Mouse (Mus musculus): ENCODE measurements at regions not wholly inside any gene's neighbourhood (a gene's known extent, or its start where the extent isn't known, plus 50 kb on each side); places are given as distances from the start of the nearest gene placed in this dataset.

DNA sequence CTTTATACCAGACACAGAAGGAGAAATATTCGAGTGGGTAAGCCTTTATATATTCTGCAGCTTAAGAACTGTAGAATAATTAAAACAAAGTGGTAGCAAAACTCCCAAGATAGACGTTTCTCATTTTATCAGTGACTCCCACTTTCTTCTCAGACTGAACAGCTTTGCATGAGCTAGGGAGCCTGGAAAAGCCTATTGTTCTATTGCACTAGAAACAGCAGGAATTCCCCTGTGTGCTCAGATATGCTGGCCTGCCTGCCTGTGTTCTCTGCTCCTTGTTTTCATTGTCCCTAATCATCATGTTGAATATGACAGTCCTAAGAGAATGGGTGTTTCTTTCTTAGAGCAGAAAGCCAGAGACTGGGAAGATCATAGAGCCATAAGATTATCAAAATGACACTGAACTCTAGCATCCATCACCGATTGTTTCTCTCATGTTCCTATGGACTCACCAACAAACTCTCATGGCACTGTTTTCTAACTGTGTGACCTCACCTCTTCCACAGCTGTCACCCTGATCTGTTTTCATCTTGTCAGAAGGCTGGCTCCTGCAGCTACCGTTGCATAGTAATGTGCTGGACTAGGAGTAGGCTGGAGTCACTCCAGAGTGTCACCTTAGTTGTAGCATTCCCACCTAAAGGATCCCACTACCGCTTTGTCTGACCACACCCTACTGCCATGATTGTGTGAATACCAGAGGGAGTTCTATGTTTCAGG lies 108.9 kb upstream of the Cadps start:
- WGBS, result 47% methylated on average over 5 of the region's 5 CpGs
- no peak overlapping the region for H3K9ac ChIP-seq
- H3K27ac ChIP-seq (ENCODE audit: low read depth, low read length), result no peak overlapping the region
- TF ChIP-seq CTCF (IDR thresholded peaks at IDR 0.05; ENCODE audit: low read depth), result no peak
- DNase-seq, result peak; percentile 10
- H3K9me3 ChIP-seq (ENCODE audit: low read length), result no peaks in the 10 kb centered on the region
- H3K4me2 ChIP-seq (ENCODE audit: low read depth), result no peak overlapping the region
- no peaks in the 10 kb centered on the region for H3K4me1 ChIP-seq (ENCODE audit: insufficient read depth)
- no peaks in the 10 kb centered on the region for H3K27me3 ChIP-seq (ENCODE audit: insufficient read depth, low read length)
- H3K4me3 ChIP-seq (ENCODE audit: low read depth, low read length), result no peak overlapping the region
- ATAC-seq, result no peak
- H3K36me3 ChIP-seq (ENCODE audit: insufficient read depth), result no peaks in the 10 kb centered on the region

DNA sequence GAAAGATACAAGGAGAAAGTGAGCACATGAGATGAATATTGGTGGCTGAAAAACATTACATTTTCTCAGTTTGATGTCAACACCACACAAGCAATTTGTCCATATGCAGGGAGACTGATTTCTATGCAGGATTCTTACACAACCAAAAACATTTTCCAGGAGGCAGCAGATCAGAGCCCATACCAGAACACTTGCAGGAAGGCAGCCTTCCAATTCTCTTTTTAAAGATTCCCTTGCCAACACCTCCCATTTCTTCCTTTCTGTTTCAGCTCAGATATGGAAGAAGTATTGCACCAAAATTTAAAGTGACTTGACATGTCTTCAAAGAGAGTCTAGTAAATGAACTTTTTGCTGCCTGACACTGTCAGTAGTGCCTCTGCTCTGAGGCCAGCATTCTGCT lies 100.7 kb upstream of the Cadps start:
- ATAC-seq (peak; percentile 82), DNase-seq (peak; percentile 43)
- Histone ChIP-seq H3K27me3 (ENCODE audit: insufficient read depth, low read length) (no peaks in the 10 kb centered on the region), H3K36me3 (ENCODE audit: insufficient read depth) (no peaks in the 10 kb centered on the region), H3K4me2 (ENCODE audit: low read depth) (no peak overlapping the region), H3K27ac (ENCODE audit: low read depth, low read length) (no peak overlapping the region), H3K4me3 (ENCODE audit: low read depth, low read length) (no peak overlapping the region), H3K4me1 (ENCODE audit: insufficient read depth) (no peaks in the 10 kb centered on the region), H3K9me3 (ENCODE audit: low read length) (no peaks in the 10 kb centered on the region), H3K9ac (no peak overlapping the region)
- no peak for TF ChIP-seq CTCF (IDR thresholded peaks at IDR 0.05; ENCODE audit: low read depth)

DNA sequence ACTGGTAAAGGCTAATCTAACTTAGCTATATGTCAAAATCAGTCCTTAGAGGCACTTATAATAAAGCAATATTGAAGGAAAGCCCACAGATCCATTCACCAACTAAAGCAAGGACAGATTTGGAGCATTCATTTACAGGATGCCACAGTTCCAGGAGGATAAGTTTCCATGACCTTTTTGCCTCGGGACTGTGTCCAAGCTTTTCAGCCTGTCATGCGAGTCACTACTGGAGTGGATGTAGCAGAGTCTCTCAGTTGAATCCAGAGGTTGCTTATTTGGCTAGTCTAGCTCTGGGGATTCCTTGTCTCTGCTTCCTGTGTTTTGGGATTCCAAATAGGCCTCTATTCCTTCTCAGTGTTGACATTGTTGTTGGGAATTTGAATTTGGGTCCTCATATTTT lies 92.6 kb upstream of the Cadps start:
- 88% methylated on average over 2 of the region's 2 CpGs for WGBS
- H3K9ac ChIP-seq, result no peak overlapping the region

DNA sequence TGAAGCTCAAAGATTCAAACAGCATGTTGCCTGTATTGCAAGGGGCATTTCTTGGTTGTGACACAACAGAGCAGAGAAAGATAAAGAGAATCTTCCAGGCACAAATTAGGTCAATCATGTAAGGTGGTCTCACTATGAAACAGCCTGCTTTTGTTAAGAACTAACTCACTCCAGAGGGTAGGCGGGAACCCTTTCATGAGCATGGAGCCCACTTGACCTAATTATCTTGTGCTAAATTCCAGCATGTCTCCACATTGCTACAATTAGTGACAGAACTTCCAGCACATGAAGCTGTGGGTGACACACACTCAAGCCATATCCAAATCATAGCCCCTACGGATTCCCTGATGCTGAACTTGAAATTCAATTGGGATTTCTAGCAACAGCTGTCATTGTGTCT lies 91.1 kb upstream of the Cadps start:
- Histone ChIP-seq H3K4me3 (ENCODE audit: low read depth, low read length) (no peak overlapping the region), H3K9ac (no peak overlapping the region), H3K4me2 (ENCODE audit: low read depth) (no peak overlapping the region), H3K9me3 (ENCODE audit: low read length) (no peaks in the 10 kb centered on the region), H3K27me3 (ENCODE audit: insufficient read depth, low read length) (no peaks in the 10 kb centered on the region), H3K27ac (ENCODE audit: low read depth, low read length) (no peak overlapping the region), H3K36me3 (ENCODE audit: insufficient read depth) (no peaks in the 10 kb centered on the region), H3K4me1 (ENCODE audit: insufficient read depth) (no peaks in the 10 kb centered on the region)
- no peak for TF ChIP-seq CTCF (IDR thresholded peaks at IDR 0.05; ENCODE audit: low read depth)
- DNase-seq, result no peak
- 39% methylated on average over 2 of the region's 2 CpGs for WGBS
- no peak for ATAC-seq

More for the DNA sequence above, 92.6 kb upstream of the Cadps start:
- ATAC-seq (no peak), DNase-seq (no peak)
- Histone ChIP-seq H3K27ac (ENCODE audit: low read depth, low read length) (no peak overlapping the region), H3K4me2 (ENCODE audit: low read depth) (no peak overlapping the region), H3K9me3 (ENCODE audit: low read length) (no peaks in the 10 kb centered on the region), H3K4me1 (ENCODE audit: insufficient read depth) (no peaks in the 10 kb centered on the region), H3K27me3 (ENCODE audit: insufficient read depth, low read length) (no peaks in the 10 kb centered on the region), H3K36me3 (ENCODE audit: insufficient read depth) (no peaks in the 10 kb centered on the region), H3K4me3 (ENCODE audit: low read depth, low read length) (no peak overlapping the region)
- TF ChIP-seq CTCF (IDR thresholded peaks at IDR 0.05; ENCODE audit: low read depth), result no peak

DNA sequence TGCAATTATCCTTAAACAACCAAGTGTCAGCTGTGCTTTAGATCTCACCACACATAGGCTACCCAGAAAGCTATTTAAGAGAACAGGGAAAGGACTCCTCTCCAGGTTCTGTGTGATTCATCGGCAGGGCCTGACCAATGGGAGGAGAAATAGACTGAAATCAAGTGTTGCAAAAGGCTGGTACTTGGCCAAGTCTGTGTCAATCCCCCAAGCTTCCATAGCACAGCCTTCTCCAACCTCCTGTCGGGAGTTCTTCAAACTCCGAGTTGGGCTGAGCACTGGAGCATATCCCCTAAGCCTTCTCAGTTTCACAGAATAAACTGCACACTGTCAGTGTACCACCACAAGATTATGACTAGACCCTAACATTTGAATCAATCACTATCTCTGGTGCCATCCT lies 90.5 kb upstream of the Cadps start:
- Histone ChIP-seq H3K4me3 (ENCODE audit: low read depth, low read length) (no peak overlapping the region), H3K4me2 (ENCODE audit: low read depth) (no peak overlapping the region), H3K27me3 (ENCODE audit: insufficient read depth, low read length) (no peaks in the 10 kb centered on the region), H3K27ac (ENCODE audit: low read depth, low read length) (no peak overlapping the region), H3K9ac (no peak overlapping the region), H3K9me3 (ENCODE audit: low read length) (no peaks in the 10 kb centered on the region), H3K4me1 (ENCODE audit: insufficient read depth) (no peaks in the 10 kb centered on the region), H3K36me3 (ENCODE audit: insufficient read depth) (no peaks in the 10 kb centered on the region)
- DNase-seq (no peak), ATAC-seq (no peak)
- TF ChIP-seq CTCF (IDR thresholded peaks at IDR 0.05; ENCODE audit: low read depth), result no peak
- WGBS, result 62% methylated on average over 3 of the region's 3 CpGs

DNA sequence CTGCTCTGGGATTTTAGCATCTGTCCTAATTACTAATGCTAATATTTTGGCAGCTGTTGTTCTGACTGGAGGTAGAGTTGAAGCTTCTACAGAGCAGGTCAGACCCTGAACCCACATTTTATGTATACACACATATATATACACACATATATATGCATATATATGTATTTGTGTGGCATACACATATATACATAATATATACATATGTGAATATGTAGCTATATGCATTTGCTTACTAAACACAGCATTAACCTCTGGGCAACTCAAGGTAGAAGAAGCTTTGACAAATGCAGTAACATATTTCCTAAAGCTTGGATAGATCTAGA lies 54.4 kb upstream of the Cadps start:
- Histone ChIP-seq H3K27ac (ENCODE audit: low read depth, low read length) (peak overlapping the region; percentile 71; the same call in 1 of the 2 replicates), H3K4me3 (ENCODE audit: low read depth, low read length) (no peak overlapping the region), H3K4me2 (ENCODE audit: low read depth) (peak overlapping the region; percentile 28; the same call in 1 of the 2 replicates), H3K9ac (0 out of 2 replicates have a peak overlapping the region, but pooled peaks have one; percentile 18), H3K27me3 (ENCODE audit: insufficient read depth, low read length) (no peaks in the 10 kb centered on the region), H3K4me1 (ENCODE audit: insufficient read depth) (no peaks in the 10 kb centered on the region), H3K36me3 (ENCODE audit: insufficient read depth) (no peaks in the 10 kb centered on the region), H3K9me3 (ENCODE audit: low read length) (no peaks in the 10 kb centered on the region)
- TF ChIP-seq CTCF (IDR thresholded peaks at IDR 0.05; ENCODE audit: low read depth), result no peak
- DNase-seq (no peak), ATAC-seq (no peak; the same call in 1 of the 2 replicates)

DNA sequence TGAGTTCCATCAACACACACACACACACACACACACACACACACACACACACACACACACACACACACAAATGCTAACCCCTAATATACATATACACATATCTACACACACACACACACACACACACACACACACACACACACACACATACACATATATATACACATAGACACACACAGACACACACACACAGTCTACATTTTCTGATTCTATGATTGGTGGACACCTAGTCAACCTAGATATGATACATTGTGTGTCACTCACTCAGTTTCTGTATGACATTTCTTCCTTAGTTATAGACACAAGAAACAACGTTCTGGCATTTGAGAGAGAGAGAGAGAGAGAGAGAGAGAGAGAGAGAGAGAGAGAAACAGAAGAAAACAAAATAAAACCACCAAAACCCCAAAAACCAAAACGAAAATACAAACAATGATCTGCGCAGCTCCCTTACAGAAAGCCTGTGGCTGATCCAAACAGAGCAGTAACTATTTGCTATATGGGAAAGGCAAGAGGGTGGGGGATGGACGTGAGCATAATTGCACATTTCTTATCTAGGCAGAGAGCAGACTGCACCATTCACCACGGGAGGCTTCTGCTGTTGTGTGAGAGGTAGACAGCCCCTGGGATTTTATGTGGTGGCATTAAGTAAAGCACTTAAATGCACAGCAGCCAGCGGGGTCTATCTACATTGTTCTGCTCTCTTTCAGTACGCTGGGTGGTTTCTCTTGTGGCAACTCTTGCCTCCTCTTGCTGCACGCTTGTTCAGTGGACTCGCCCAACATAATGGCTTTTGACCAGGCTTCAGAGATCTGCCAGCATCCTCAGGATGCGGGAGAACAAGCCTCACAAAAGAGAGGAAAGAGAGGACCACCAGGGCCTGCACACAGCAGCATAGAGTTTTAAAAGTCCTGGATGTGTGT lies 53.8 kb upstream of the Cadps start:
- no peaks in the 10 kb centered on the region for H3K27me3 ChIP-seq (ENCODE audit: insufficient read depth, low read length)
- TF ChIP-seq CTCF (IDR thresholded peaks at IDR 0.05; ENCODE audit: low read depth), result no peak
- H3K4me3 ChIP-seq (ENCODE audit: low read depth, low read length), result no peak overlapping the region
- no peaks in the 10 kb centered on the region for H3K4me1 ChIP-seq (ENCODE audit: insufficient read depth)
- H3K9me3 ChIP-seq (ENCODE audit: low read length), result no peaks in the 10 kb centered on the region
- peak overlapping the region; percentile 28 for H3K4me2 ChIP-seq (ENCODE audit: low read depth)
- ATAC-seq (peak; percentile 97), DNase-seq (peak; percentile 67)
- H3K27ac ChIP-seq (ENCODE audit: low read depth, low read length), result peak overlapping the region; percentile 71; the same call in 1 of the 2 replicates
- no peaks in the 10 kb centered on the region for H3K36me3 ChIP-seq (ENCODE audit: insufficient read depth)
- WGBS, result 29% methylated on average over 10 of the region's 10 CpGs
- peak overlapping the region; percentile 18; the same call in 1 of the 2 replicates for H3K9ac ChIP-seq
